Mouse (Mus musculus) CD4-positive, CD25-positive, alpha-beta regulatory T cell (primary cell): Measurements from ENCODE around the gene A730046J19Rik. TPM values are rescaled to one million over a fixed set of nuclear protein-coding genes. Genes with fewer than 3 reads are reported as not detected.

Experiments used
- polyA plus RNA-seq: library from polyadenylated mRNA; unstranded; fragments of 100-300 nt; shearing (Covaris generic); gene quantifications from one replicate; pipeline ENCODE4 v1.2.1, GENCODE M21; 2017

A730046J19Rik gene
- polyA plus RNA-seq: not detected

DNA sequence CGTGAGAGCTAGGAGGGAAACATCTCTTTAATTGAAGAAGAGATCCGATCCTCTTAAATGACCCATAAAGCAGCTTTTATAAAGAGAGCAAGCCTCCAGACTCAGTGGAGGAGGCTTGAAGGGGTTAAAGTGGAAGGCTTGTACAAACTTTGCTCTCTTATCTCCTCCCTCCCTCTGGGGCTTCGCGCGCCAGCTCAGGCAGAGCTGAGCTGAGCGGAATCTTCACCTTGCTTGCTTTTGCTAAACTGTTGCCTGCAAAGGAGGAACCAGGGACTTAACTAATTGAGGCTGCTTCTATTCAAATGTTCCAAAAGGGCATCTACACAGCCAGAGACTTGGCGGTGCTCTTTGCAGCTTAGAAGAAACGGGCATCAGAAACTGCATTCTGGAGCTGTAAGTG, at the start of gene A730046J19Rik:
A730046J19Rik (plus strand) TSS at position 173 of the 400 bp plus-strand sequence.

Other genes starting within 250 kb of the A730046J19Rik start
- 0.12 TPM for gene Dcx, start 220.4 kb upstream of the A730046J19Rik start, polyA plus RNA-seq
- gene Alg13, start 164.1 kb downstream of the A730046J19Rik start, polyA plus RNA-seq: 10.6 TPM